Mouse (Mus musculus) cerebellum, adult 2 months (tissue): ENCODE data around the gene Apaf1. TPM values are rescaled to one million over a fixed set of nuclear protein-coding genes. Genes with fewer than 3 reads are reported as not detected.

Experiments used
- DNase-seq, 2 experiments: peaks; one replicate each; pipeline ENCODE4 v3.0.0; 2021
- H3K27ac ChIP-seq: fragments of 200-500 bp; 2 replicates; pipeline ENCODE4 v1.5.1; 2012; ENCODE audit warnings: low read length, control low read depth, inconsistent platforms; ENCODE audit not compliant: insufficient read depth
- H3K27me3 ChIP-seq: fragments of 200-500 bp; 2 replicates; pipeline ENCODE4 v1.6.1; 2012; ENCODE audit warnings: inconsistent platforms, mild to moderate bottlenecking, low read length, moderate library complexity; ENCODE audit not compliant: control insufficient read depth, insufficient read depth
- H3K4me1 ChIP-seq: fragments of 200-500 bp; 2 replicates; pipeline ENCODE4 v1.6.1; 2011; ENCODE audit warnings: low read length; ENCODE audit not compliant: control insufficient read depth, insufficient read depth
- H3K4me3 ChIP-seq: fragments of 200-500 bp; replicated peaks from 2 replicates; pipeline ENCODE3; 2011; ENCODE audit warnings: mild to moderate bottlenecking, low read depth, low read length, control low read depth; ENCODE audit not compliant: insufficient read depth
- CTCF ChIP-seq: fragments of 200-500 bp; IDR thresholded peaks from 2 replicates; pipeline ENCODE4 v1.5.1; 2011; ENCODE audit warnings: low read depth, mild to moderate bottlenecking, control low read depth, low read length, moderate library complexity, borderline replicate concordance; ENCODE audit not compliant: insufficient read depth
- POLR2A ChIP-seq: fragments of 200-500 bp; IDR thresholded peaks from 2 replicates; pipeline ENCODE4 v1.6.1; 2011; ENCODE audit warnings: low read length, control low read depth, borderline replicate concordance; ENCODE audit not compliant: insufficient read depth
- WGBS: fragments of 180-500 bp; shearing (Covaris S2); methylation state at CpG from one replicate; pipeline ENCODE4 v1.1.7; 2018; 5-methylcytosine and 5-hydroxymethylcytosine counted together
- polyA plus RNA-seq: library from polyadenylated mRNA; depleted of rRNA; stranded (reverse); fragments of >200 nt; gene quantifications from 2 replicates; pipeline ENCODE4 v1.2.3, GENCODE M21; 2012

Apaf1 gene
- polyA plus RNA-seq, 1 experiment, result 6.5 TPM

- WGBS, result 12% methylated on average over 4 of the region's 4 CpGs
These were observed 50.2 kb downstream of the Apaf1 start for GRCm38 (mm10) chr10:91032399-91032798.

GRCm38 (mm10) chr10:91031176-91031575 lies 51.4 kb downstream of the Apaf1 start:
- DNase-seq, result no peak
- Histone ChIP-seq H3K4me1 (no peaks in the 10 kb centered on the region), H3K27me3 (no peaks in the 10 kb centered on the region), H3K4me3 (no peak overlapping the region), H3K27ac (no peak overlapping the region)
- 88% methylated on average over 9 of the region's 9 CpGs for WGBS
- no peak for TF ChIP-seq POLR2A
- no peak for TF ChIP-seq CTCF

More at GRCm38 (mm10) chr10:91032399-91032798, 50.2 kb downstream of the Apaf1 start:
- Histone ChIP-seq H3K27ac (no peak overlapping the region), H3K27me3 (no peaks in the 10 kb centered on the region), H3K4me1 (no peaks in the 10 kb centered on the region), H3K4me3 (no peak overlapping the region)
- peak; percentile 96 for TF ChIP-seq CTCF
- TF ChIP-seq POLR2A, result no peak
- DNase-seq, result peak; percentile 75 to 85

GRCm38 (mm10) chr10:91029002-91029539 lies 53.5 kb downstream of the Apaf1 start:
- Histone ChIP-seq H3K27me3 (no peaks in the 10 kb centered on the region), H3K4me3 (no peak overlapping the region), H3K4me1 (no peaks in the 10 kb centered on the region), H3K27ac (no peak overlapping the region)
- TF ChIP-seq CTCF (no peak), POLR2A (no peak)
- no peak for DNase-seq

- no peak for DNase-seq
- Histone ChIP-seq H3K4me1 (no peaks in the 10 kb centered on the region), H3K4me3 (no peak overlapping the region), H3K27me3 (no peaks in the 10 kb centered on the region), H3K27ac (no peak overlapping the region)
- WGBS, result 89% methylated on average over 5 of the region's 5 CpGs
- no peak for TF ChIP-seq CTCF
- TF ChIP-seq POLR2A, result no peak
These were observed 54.6 kb downstream of the Apaf1 start for GRCm38 (mm10) chr10:91027964-91028363.

- Histone ChIP-seq H3K27ac (no peak overlapping the region), H3K4me3 (no peak overlapping the region), H3K27me3 (no peaks in the 10 kb centered on the region), H3K4me1 (no peaks in the 10 kb centered on the region)
- TF ChIP-seq POLR2A (no peak), CTCF (no peak)
- no peak for DNase-seq
- WGBS, result 95% methylated on average over 4 of the region's 4 CpGs
These were observed 55.1 kb downstream of the Apaf1 start for GRCm38 (mm10) chr10:91027468-91027867.

GRCm38 (mm10) chr10:91005858-91006538 lies 76.6 kb downstream of the Apaf1 start:
- Histone ChIP-seq H3K27me3 (no peaks in the 10 kb centered on the region), H3K27ac (no peak overlapping the region), H3K4me1 (no peaks in the 10 kb centered on the region; the same call in 1 of the 2 replicates), H3K4me3 (no peak overlapping the region)
- TF ChIP-seq CTCF, result no peak
- TF ChIP-seq POLR2A, result no peak
- DNase-seq, result no peak
- WGBS, result 92% methylated on average over 12 of the region's 12 CpGs

GRCm38 (mm10) chr10:91001421-91001820 lies 81.1 kb downstream of the Apaf1 start:
- Histone ChIP-seq H3K27me3 (no peaks in the 10 kb centered on the region), H3K4me1 (no peaks in the 10 kb centered on the region; the same call in 1 of the 2 replicates), H3K4me3 (peak overlapping the region; percentile 37), H3K27ac (no peak overlapping the region)
- 7% methylated on average over 13 of the region's 13 CpGs for WGBS
- DNase-seq, result peak; percentile 39 to 42
- TF ChIP-seq CTCF, result no peak
- no peak for TF ChIP-seq POLR2A

GRCm38 (mm10) chr10:90999899-91000298 lies 82.7 kb downstream of the Apaf1 start:
- TF ChIP-seq CTCF (no peak), POLR2A (no peak)
- Histone ChIP-seq H3K4me1 (no peaks in the 10 kb centered on the region; the same call in 1 of the 2 replicates), H3K27ac (no peak overlapping the region), H3K4me3 (no peak overlapping the region), H3K27me3 (no peaks in the 10 kb centered on the region)
- 29% methylated on average over 5 of the region's 5 CpGs for WGBS
- peak in 1 of 2 experiments; percentile 33 for DNase-seq
